Mouse (Mus musculus) thymus, adult 2 months (tissue): ENCODE data around the gene Umps. TPM values are rescaled to one million over a fixed set of nuclear protein-coding genes. Genes with fewer than 3 reads are reported as not detected.
A peak's percentile ranks its signal among the peaks of the same experiment; 100 is the strongest.

ENCODE experiments used
- DNase-seq: peaks from one replicate; pipeline ENCODE4 v3.0.0; 2021
- H3K27ac ChIP-seq: fragments of 200-500 bp; 2 replicates; pipeline ENCODE4 v1.5.1; 2012; ENCODE audit warnings: low read length, control low read depth; ENCODE audit not compliant: control insufficient read depth, insufficient read depth
- H3K27me3 ChIP-seq: fragments of 200-500 bp; 2 replicates; pipeline ENCODE4 v1.6.1; 2012; ENCODE audit warnings: mild to moderate bottlenecking, low read length, moderate library complexity, mixed read lengths; ENCODE audit not compliant: control insufficient read depth, insufficient read depth
- H3K36me3 ChIP-seq: fragments of 200-500 bp; 2 replicates; pipeline ENCODE4 v1.6.1; 2012; ENCODE audit warnings: mild to moderate bottlenecking, low read length, moderate library complexity; ENCODE audit not compliant: control insufficient read depth, insufficient read depth
- H3K4me1 ChIP-seq: fragments of 200-500 bp; replicated peaks from 2 replicates; pipeline ENCODE4 v1.6.1; 2012; ENCODE audit warnings: low read length; ENCODE audit not compliant: control insufficient read depth, insufficient read depth
- H3K4me3 ChIP-seq: fragments of 200-500 bp; 2 replicates; pipeline ENCODE4 v1.5.1; 2012; ENCODE audit warnings: mild to moderate bottlenecking, low read length, control low read depth, moderate library complexity; ENCODE audit not compliant: control insufficient read depth, insufficient read depth
- CTCF ChIP-seq: fragments of 200-500 bp; IDR thresholded peaks from 2 replicates; pipeline ENCODE4 v1.5.1; 2012; ENCODE audit warnings: mild to moderate bottlenecking, control low read depth, low read length, moderate library complexity, borderline replicate concordance; ENCODE audit not compliant: control insufficient read depth, poor library complexity, insufficient read depth; ENCODE audit errors: extremely low read depth
- POLR2A ChIP-seq: fragments of 200-500 bp; IDR thresholded peaks from 2 replicates; pipeline ENCODE4 v1.6.1; 2012; ENCODE audit warnings: mild to moderate bottlenecking, low read length, control low read depth, moderate library complexity; ENCODE audit not compliant: control insufficient read depth, poor library complexity, insufficient read depth; ENCODE audit errors: extremely low read depth
- WGBS: fragments of 180-500 bp; shearing (Covaris S2); methylation state at CpG from one replicate; pipeline ENCODE4 v1.1.7; 2018; 5-methylcytosine and 5-hydroxymethylcytosine counted together
- polyA plus RNA-seq: library from polyadenylated mRNA; depleted of rRNA; stranded (reverse); fragments of >200 nt; gene quantifications from 2 replicates; pipeline ENCODE4 v1.2.3, GENCODE M21; 2012; rRNA removed

Gene Umps
- 14.7 and 18.6 TPM in 2 replicates for polyA plus RNA-seq

GRCm38 (mm10) chr16:33966538-33967282, at the start of gene Umps:
Umps (minus strand) TSS chr16:33967038.
- Histone ChIP-seq H3K36me3 (peaks cover 4% of the 10 kb centered on the region), H3K4me3 (peak within 1 kb of the TSS; percentile 56), H3K27me3 (no peaks in the 10 kb centered on the region), H3K27ac (no peak within 1 kb of the TSS), H3K4me1 (peaks cover 4% of the 10 kb centered on the region)
- WGBS, result under 1% methylated on average over 44 of the region's 44 CpGs
- peak; percentile 46; the same call in 1 of the 2 replicates for TF ChIP-seq POLR2A
- TF ChIP-seq CTCF, result no peak
- DNase-seq, result peak; percentile 92

- WGBS, result 89% methylated on average over 20 of the region's 20 CpGs
- Histone ChIP-seq H3K36me3 (no peaks in the 10 kb centered on the region), H3K27ac (no peak overlapping the region), H3K4me3 (no peak overlapping the region), H3K27me3 (no peaks in the 10 kb centered on the region), H3K4me1 (no peaks in the 10 kb centered on the region)
- TF ChIP-seq CTCF (no peak), POLR2A (no peak)
- DNase-seq, result no peak
Observed at GRCm38 (mm10) chr16:34011991-34012845, 45.4 kb upstream of the Umps start.

- no peaks in the 10 kb centered on the region for H3K36me3 ChIP-seq
- H3K27ac ChIP-seq, result no peak overlapping the region
- H3K4me1 ChIP-seq, result no peaks in the 10 kb centered on the region
- TF ChIP-seq CTCF (no peak), POLR2A (no peak)
- no peak for DNase-seq
- WGBS, result 99% methylated on average over 2 of the region's 2 CpGs
- no peaks in the 10 kb centered on the region for H3K27me3 ChIP-seq
- H3K4me3 ChIP-seq, result no peak overlapping the region
Observed at GRCm38 (mm10) chr16:34009567-34009966, 42.7 kb upstream of the Umps start.

GRCm38 (mm10) chr16:34005986-34006385, 39.1 kb upstream of the Umps start:
- Histone ChIP-seq H3K4me3 (no peak overlapping the region), H3K27ac (no peak overlapping the region), H3K36me3 (no peaks in the 10 kb centered on the region), H3K4me1 (no peaks in the 10 kb centered on the region), H3K27me3 (no peaks in the 10 kb centered on the region)
- no peak for DNase-seq
- WGBS, result 97% methylated on average over 3 of the region's 3 CpGs
- no peak for TF ChIP-seq CTCF
- no peak for TF ChIP-seq POLR2A

- Histone ChIP-seq H3K27me3 (no peaks in the 10 kb centered on the region), H3K27ac (no peak overlapping the region), H3K4me1 (no peaks in the 10 kb centered on the region), H3K36me3 (no peaks in the 10 kb centered on the region), H3K4me3 (no peak overlapping the region)
- TF ChIP-seq POLR2A (no peak), CTCF (no peak)
- 60% methylated on average over 4 of the region's 4 CpGs for WGBS
- DNase-seq, result no peak
Observed at GRCm38 (mm10) chr16:34004128-34004578, 37.3 kb upstream of the Umps start.

- Histone ChIP-seq H3K4me1 (no peaks in the 10 kb centered on the region), H3K36me3 (no peaks in the 10 kb centered on the region), H3K27ac (no peak overlapping the region), H3K27me3 (no peaks in the 10 kb centered on the region), H3K4me3 (no peak overlapping the region)
- no peak for TF ChIP-seq POLR2A
- no peak for DNase-seq
- WGBS, result 85% methylated on average over 10 of the region's 10 CpGs
Observed at GRCm38 (mm10) chr16:34003566-34004127, 36.8 kb upstream of the Umps start.

DNA sequence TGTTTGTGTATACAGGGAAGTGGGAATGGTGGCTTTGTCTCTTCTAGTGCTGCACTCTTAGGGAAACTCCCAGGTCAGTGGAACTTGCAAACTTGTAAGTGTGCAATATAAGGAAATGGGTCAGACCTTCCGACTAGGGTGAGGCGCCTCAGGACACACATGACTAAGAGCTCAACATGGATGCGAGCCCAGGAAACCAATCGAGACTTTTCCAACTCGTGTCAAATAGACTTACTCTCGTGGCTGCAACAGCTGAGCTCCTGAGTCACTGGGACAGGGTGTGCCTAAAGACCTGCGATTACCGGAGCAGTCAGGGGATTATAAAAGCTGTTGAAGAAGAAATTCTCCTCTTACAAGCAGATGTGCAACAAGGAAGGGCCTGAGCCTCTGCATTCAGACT, 33.9 kb upstream of the Umps start:
- no peaks in the 10 kb centered on the region for H3K4me1 ChIP-seq
- H3K27ac ChIP-seq, result no peak overlapping the region

More for the DNA sequence above, 33.9 kb upstream of the Umps start:
- WGBS, result 82% methylated on average over 8 of the region's 8 CpGs
- no peak for DNase-seq
- H3K36me3 ChIP-seq, result no peaks in the 10 kb centered on the region
- TF ChIP-seq CTCF, result no peak
- no peak for TF ChIP-seq POLR2A
- no peaks in the 10 kb centered on the region for H3K27me3 ChIP-seq
- no peak overlapping the region for H3K4me3 ChIP-seq
